Mouse (Mus musculus) G1E-ER4 (cell line): ENCODE results near the gene Taok1. TPM values are rescaled to one million over a fixed set of nuclear protein-coding genes. Genes with fewer than 3 reads are reported as not detected.

ENCODE experiments used
- GATA1 ChIP-seq: IDR thresholded peaks from one replicate; pipeline ENCODE4 v1.8.0; 2012; ENCODE audit warnings: low read length, inconsistent platforms
- polyA plus RNA-seq: library from polyadenylated mRNA; stranded (reverse); fragments of >175 nt; gene quantifications from 2 replicates; pipeline ENCODE4 v1.2.3, GENCODE M21; 2012

The Taok1 gene
- polyA plus RNA-seq, 1 experiment = 3.0 TPM

- TF ChIP-seq GATA1 = no peak
These were observed 90.8 kb downstream of the Taok1 start for GRCm38 (mm10) chr11:77516553-77517425.

GRCm38 (mm10) chr11:77515637-77516552, 91.7 kb downstream of the Taok1 start, which contains the start of gene Trp53i13:
Trp53i13 (minus strand) TSS chr11:77515980.
- TF ChIP-seq GATA1 = no peak

GRCm38 (mm10) chr11:77514832-77515636, 92.6 kb downstream of the Taok1 start, which contains the start of gene Abhd15:
Abhd15 (plus strand) TSS chr11:77515121.
- TF ChIP-seq GATA1 = no peak

- TF ChIP-seq GATA1 = no peak
These were observed 93.3 kb downstream of the Taok1 start for GRCm38 (mm10) chr11:77514281-77514831.

GRCm38 (mm10) chr11:77513811-77514170, 93.8 kb downstream of the Taok1 start:
- TF ChIP-seq GATA1 = no peak

- TF ChIP-seq GATA1 = no peak
These were observed 94.5 kb downstream of the Taok1 start for GRCm38 (mm10) chr11:77512891-77513810.

GRCm38 (mm10) chr11:77511336-77511735, 96.3 kb downstream of the Taok1 start:
- no peak for TF ChIP-seq GATA1

GRCm38 (mm10) chr11:77508068-77509021, 99.3 kb downstream of the Taok1 start:
- no peak for TF ChIP-seq GATA1

- no peak for TF ChIP-seq GATA1
These were observed 100.2 kb downstream of the Taok1 start for GRCm38 (mm10) chr11:77507426-77507825.

GRCm38 (mm10) chr11:77506941-77507340, 100.7 kb downstream of the Taok1 start:
- TF ChIP-seq GATA1 = no peak

GRCm38 (mm10) chr11:77506273-77506672, 101.3 kb downstream of the Taok1 start:
- TF ChIP-seq GATA1 = no peak

- TF ChIP-seq GATA1 = no peak
These were observed 102.2 kb downstream of the Taok1 start for GRCm38 (mm10) chr11:77505291-77505980.
